Mouse (Mus musculus) kidney, postnatal 0 days (tissue): ENCODE data around the gene Olfr113. TPM values are rescaled to one million over a fixed set of nuclear protein-coding genes. Genes with fewer than 3 reads are reported as not detected.
"Not testable (repeated sequence)": the region's sequence is repeated elsewhere in the genome, so short reads cannot be mapped to it uniquely, and the experiment has no call there.

Source experiments
- ATAC-seq: fragments of 200-750 bp; cut with Nextera tagmentation; replicated peaks from 2 replicates; pipeline ENCODE4 v1.8.0; 2017; ENCODE audit warnings: low read depth, moderate number of reproducible peaks, moderate TSS enrichment, moderate library complexity; ENCODE audit not compliant: low FRiP score
- DNase-seq: peaks from one replicate; pipeline ENCODE4 v3.0.0-alpha.2; 2016; ENCODE audit warnings: low spot score
- H3K27ac ChIP-seq: fragments of 300-500 bp; sonication (generic); 2 replicates; pipeline ENCODE4 v1.5.1; 2014; ENCODE audit warnings: mild to moderate bottlenecking
- H3K27me3 ChIP-seq: fragments of 300-500 bp; sonication (generic); 2 replicates; pipeline ENCODE4 v1.6.1; 2014; ENCODE audit warnings: low read length, mixed read lengths; ENCODE audit not compliant: insufficient read depth
- H3K36me3 ChIP-seq: fragments of 300-500 bp; sonication (generic); 2 replicates; pipeline ENCODE4 v1.6.1; 2014; ENCODE audit warnings: low read length, mixed read lengths; ENCODE audit not compliant: insufficient read depth
- H3K4me1 ChIP-seq: fragments of 300-500 bp; sonication (generic); replicated peaks from 2 replicates; pipeline ENCODE4 v1.6.1; 2014; ENCODE audit warnings: antibody characterized with exemption, low read length, mixed read lengths; ENCODE audit not compliant: insufficient read depth
- H3K4me2 ChIP-seq: fragments of 300-500 bp; sonication (generic); 2 replicates; pipeline ENCODE4 v1.6.1; 2014; ENCODE audit warnings: mild to moderate bottlenecking, low read length, moderate library complexity, mixed read lengths
- H3K4me3 ChIP-seq: fragments of 300-500 bp; sonication (generic); replicated peaks from 2 replicates; pipeline ENCODE4 v1.5.1; 2014; ENCODE audit warnings: low read depth, low read length
- H3K9ac ChIP-seq: fragments of 300-500 bp; sonication (generic); 2 replicates; pipeline ENCODE4 v1.6.1; 2014; ENCODE audit warnings: low read depth, low read length
- H3K9me3 ChIP-seq: fragments of 300-500 bp; sonication (generic); replicated peaks from 2 replicates; pipeline ENCODE4 v1.6.1; 2016; ENCODE audit warnings: low read length, inconsistent platforms, mixed read lengths
- CTCF ChIP-seq: IDR thresholded peaks from 2 replicates; pipeline ENCODE4 v1.5.1; 2016; ENCODE audit warnings: antibody characterized with exemption, low read depth, mild to moderate bottlenecking, moderate library complexity
- WGBS: fragments of 180-500 bp; shearing (Covaris S2); extraction: QIAGEN DNeasy Blood & Tissue Kit; methylation state at CpG from one replicate; pipeline ENCODE4 v1.1.7; 2014; 5-methylcytosine and 5-hydroxymethylcytosine counted together
- polyA plus RNA-seq: library from polyadenylated mRNA; unstranded; fragments of >200 nt; fragmentation: Nextera tagmentation; extraction: Ambion mirVana; gene quantifications from 2 replicates; pipeline ENCODE4 v1.2.1, GENCODE M21; 2015

Olfr113 gene
- polyA plus RNA-seq, 1 experiment from 2014 or later: not detected

- H3K4me1 ChIP-seq: no peaks in the 10 kb centered on the region
- no peaks in the 10 kb centered on the region for H3K36me3 ChIP-seq
- ATAC-seq: no peak
- H3K9ac ChIP-seq: no peak overlapping the region
- H3K9me3 ChIP-seq: no peaks in the 10 kb centered on the region
- TF ChIP-seq CTCF: no peak
- H3K27me3 ChIP-seq: no peaks in the 10 kb centered on the region
- DNase-seq: no peak
- no peak overlapping the region for H3K4me3 ChIP-seq
- H3K4me2 ChIP-seq: no peak overlapping the region
- WGBS: 81% methylated on average over 4 of the region's 4 CpGs
- H3K27ac ChIP-seq: no peak overlapping the region
Measured at GRCm38 (mm10) chr17:37541454-37542119, 35.9 kb downstream of the Olfr113 start.

GRCm38 (mm10) chr17:37538416-37538815 lies 39.0 kb downstream of the Olfr113 start:
- ATAC-seq, H3K9ac ChIP-seq, H3K27me3 ChIP-seq, H3K4me1 ChIP-seq, H3K9me3 ChIP-seq, H3K4me2 ChIP-seq, H3K4me3 ChIP-seq, DNase-seq, H3K36me3 ChIP-seq, H3K27ac ChIP-seq: not testable (repeated sequence)
- WGBS: 35% methylated on average over 1 of the region's 1 CpGs

- no peak for ATAC-seq
- H3K4me3 ChIP-seq: no peak overlapping the region
- DNase-seq: no peak
- no peaks in the 10 kb centered on the region for H3K9me3 ChIP-seq
- no peak overlapping the region for H3K27ac ChIP-seq
- no peak overlapping the region for H3K4me2 ChIP-seq
- H3K36me3 ChIP-seq: no peaks in the 10 kb centered on the region
- no peaks in the 10 kb centered on the region for H3K4me1 ChIP-seq
- H3K27me3 ChIP-seq: no peaks in the 10 kb centered on the region
- TF ChIP-seq CTCF: no peak
- H3K9ac ChIP-seq: no peak overlapping the region
Measured at GRCm38 (mm10) chr17:37535173-37535572, 42.3 kb downstream of the Olfr113 start.

- H3K4me2 ChIP-seq: not testable (repeated sequence)
- 69% methylated on average over 1 of the region's 1 CpGs for WGBS
Measured at GRCm38 (mm10) chr17:37525427-37525826, 52.0 kb downstream of the Olfr113 start.

GRCm38 (mm10) chr17:37524612-37525011 lies 52.9 kb downstream of the Olfr113 start:
- H3K4me1 ChIP-seq, H3K4me3 ChIP-seq, H3K36me3 ChIP-seq, H3K9me3 ChIP-seq, H3K9ac ChIP-seq, H3K27ac ChIP-seq, H3K4me2 ChIP-seq, H3K27me3 ChIP-seq, ATAC-seq, DNase-seq: not testable (repeated sequence)

More at GRCm38 (mm10) chr17:37525427-37525826, 52.0 kb downstream of the Olfr113 start:
- not testable (repeated sequence) for H3K9me3 ChIP-seq, H3K4me3 ChIP-seq, DNase-seq, H3K27me3 ChIP-seq, H3K27ac ChIP-seq, H3K36me3 ChIP-seq, ATAC-seq, H3K9ac ChIP-seq, H3K4me1 ChIP-seq

Other genes with a start within 250 kb of the Olfr113 start
- not detected in 2 replicates for gene Olfr103, start 238.0 kb downstream of the Olfr113 start, polyA plus RNA-seq
- not detected in 2 replicates for gene Olfr104-ps, start 218.1 kb downstream of the Olfr113 start, polyA plus RNA-seq
- gene Olfr105-ps, start 198.6 kb downstream of the Olfr113 start, polyA plus RNA-seq: not detected in 2 replicates
- gene Olfr106-ps, start 187.3 kb downstream of the Olfr113 start, polyA plus RNA-seq: not detected in 2 replicates
- not detected in 2 replicates for gene Olfr107, start 178.4 kb downstream of the Olfr113 start, polyA plus RNA-seq
- gene Olfr108, start 132.2 kb downstream of the Olfr113 start, polyA plus RNA-seq: not detected in 2 replicates
- not detected in 2 replicates for gene Olfr109, start 118.7 kb downstream of the Olfr113 start, polyA plus RNA-seq
- gene H2-M2, start 94.1 kb downstream of the Olfr113 start, polyA plus RNA-seq: not detected in 2 replicates
- not detected in 2 replicates for gene Olfr110, start 85.2 kb downstream of the Olfr113 start, polyA plus RNA-seq
- not detected in 2 replicates for gene Olfr111, start 69.6 kb downstream of the Olfr113 start, polyA plus RNA-seq
- gene Olfr112, start 8.2 kb downstream of the Olfr113 start, polyA plus RNA-seq: not detected in 2 replicates
- not detected in 2 replicates for gene Olfr114, start 15.1 kb upstream of the Olfr113 start, polyA plus RNA-seq
- gene Olfr115, start 49.4 kb upstream of the Olfr113 start, polyA plus RNA-seq: not detected in 2 replicates
- gene Olfr116, start 49.5 kb upstream of the Olfr113 start, polyA plus RNA-seq: not detected in 2 replicates
- not detected in 2 replicates for gene Olfr117, start 86.1 kb upstream of the Olfr113 start, polyA plus RNA-seq
- gene Olfr118, start 89.3 kb upstream of the Olfr113 start, polyA plus RNA-seq: not detected in 2 replicates
- not detected in 2 replicates for gene Olfr119, start 118.9 kb upstream of the Olfr113 start, polyA plus RNA-seq
- not detected in 2 replicates for gene Olfr120, start 144.1 kb upstream of the Olfr113 start, polyA plus RNA-seq
- not detected in 2 replicates for gene Olfr121, start 171.2 kb upstream of the Olfr113 start, polyA plus RNA-seq
- gene Olfr122, start 190.9 kb upstream of the Olfr113 start, polyA plus RNA-seq: not detected in 2 replicates
- not detected in 2 replicates for gene Olfr123, start 215.9 kb upstream of the Olfr113 start, polyA plus RNA-seq
- gene Olfr124, start 222.2 kb upstream of the Olfr113 start, polyA plus RNA-seq: not detected in 2 replicates